Mouse (Mus musculus) cortical plate, adult 2 months (tissue): ENCODE data around the gene Dph7. TPM values are rescaled to one million over a fixed set of nuclear protein-coding genes. Genes with fewer than 3 reads are reported as not detected.
"Not testable (repeated sequence)": the region's sequence is repeated elsewhere in the genome, so short reads cannot be mapped to it uniquely, and the experiment has no call there.

Experiments used
- H3K27ac ChIP-seq: fragments of 200-500 bp; 2 replicates; pipeline ENCODE4 v1.5.1; 2012; ENCODE audit warnings: low read length, control low read depth, inconsistent platforms; ENCODE audit not compliant: insufficient read depth
- H3K4me1 ChIP-seq: fragments of 200-500 bp; 2 replicates; pipeline ENCODE4 v1.6.1; 2011; ENCODE audit warnings: low read length; ENCODE audit not compliant: control insufficient read depth, insufficient read depth
- H3K4me3 ChIP-seq: fragments of 200-500 bp; 2 replicates; pipeline ENCODE4 v1.5.1; 2011; ENCODE audit warnings: mild to moderate bottlenecking, low read length, control low read depth; ENCODE audit not compliant: insufficient read depth
- CTCF ChIP-seq: fragments of 200-500 bp; IDR thresholded peaks from 2 replicates; pipeline ENCODE4 v1.5.1; 2011; ENCODE audit warnings: mild to moderate bottlenecking, control low read depth, low read length; ENCODE audit not compliant: insufficient read depth; ENCODE audit errors: extremely low read depth
- POLR2A ChIP-seq: fragments of 200-500 bp; IDR thresholded peaks from 2 replicates; pipeline ENCODE4 v1.6.1; 2011; ENCODE audit warnings: mild to moderate bottlenecking, low read length, control low read depth; ENCODE audit not compliant: insufficient read depth; ENCODE audit errors: extremely low read depth
- polyA plus RNA-seq: library from polyadenylated mRNA; depleted of rRNA; stranded (reverse); fragments of >200 nt; gene quantifications from 2 replicates; pipeline ENCODE4 v1.2.3, GENCODE M21; 2012

Dph7 gene
- polyA plus RNA-seq, 1 experiment: 34.6 TPM

GRCm38 (mm10) chr2:24952537-24953055 lies 9.6 kb upstream of the Dph7 start:
- no peak for TF ChIP-seq CTCF
- no peak for TF ChIP-seq POLR2A
- 0 out of 2 replicates have a peak, but pooled peaks cover 1% of the 10 kb centered on the region for H3K4me1 ChIP-seq
- no peak overlapping the region for H3K4me3 ChIP-seq
- H3K27ac ChIP-seq: no peak overlapping the region

DNA sequence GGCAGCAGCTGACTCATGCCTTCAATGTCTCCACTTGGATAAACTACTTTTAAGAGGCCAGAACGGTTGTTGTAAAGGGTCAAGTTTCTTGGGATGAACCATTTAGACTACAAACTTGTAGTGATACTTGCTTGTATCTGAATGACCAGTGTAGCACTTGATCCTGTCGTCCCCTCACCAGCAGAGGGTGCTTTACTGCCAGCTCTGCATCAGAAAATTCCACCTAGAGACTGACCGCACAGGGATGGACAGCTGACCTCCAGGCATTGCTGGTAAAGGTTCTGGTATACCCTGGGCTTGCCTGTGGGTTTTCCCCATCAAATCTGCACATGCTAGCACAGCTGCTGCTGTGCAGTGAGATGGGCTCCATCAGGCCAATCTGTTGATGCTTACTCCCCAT lies 1.3 kb upstream of the Dph7 start:
- no peak overlapping the region for H3K4me3 ChIP-seq
- TF ChIP-seq CTCF (peak; percentile 54), POLR2A (no peak)
- peaks cover 4% of the 10 kb centered on the region; the same call in 1 of the 2 replicates for H3K4me1 ChIP-seq
- no peak overlapping the region for H3K27ac ChIP-seq

GRCm38 (mm10) chr2:24970386-24970785 lies 8.2 kb downstream of the Dph7 start:
- no peak overlapping the region for H3K4me3 ChIP-seq
- TF ChIP-seq CTCF (no peak), POLR2A (no peak)
- H3K27ac ChIP-seq: no peak overlapping the region
- H3K4me1 ChIP-seq: no peaks in the 10 kb centered on the region; the same call in 1 of the 2 replicates

- Histone ChIP-seq H3K4me3 (peak overlapping the region; percentile 74), H3K27ac (peak overlapping the region; percentile 5; the same call in 1 of the 2 replicates)
- H3K4me1 ChIP-seq: not testable (repeated sequence)
Observed at GRCm38 (mm10) chr2:24974452-24974851, 12.3 kb downstream of the Dph7 start.

- no peaks in the 10 kb centered on the region; the same call in 1 of the 2 replicates for H3K4me1 ChIP-seq
- H3K27ac ChIP-seq: peak within 1 kb of the TSS; percentile 57
- TF ChIP-seq POLR2A (peak; percentile 91), CTCF (no peak)
- peak within 1 kb of the TSS; percentile 74 for H3K4me3 ChIP-seq
Observed at GRCm38 (mm10) chr2:24974906-24975703, 12.9 kb downstream of the Dph7 start, which contains the start of gene Mrpl41. Mrpl41 (minus strand) TSS chr2:24975098.

DNA sequence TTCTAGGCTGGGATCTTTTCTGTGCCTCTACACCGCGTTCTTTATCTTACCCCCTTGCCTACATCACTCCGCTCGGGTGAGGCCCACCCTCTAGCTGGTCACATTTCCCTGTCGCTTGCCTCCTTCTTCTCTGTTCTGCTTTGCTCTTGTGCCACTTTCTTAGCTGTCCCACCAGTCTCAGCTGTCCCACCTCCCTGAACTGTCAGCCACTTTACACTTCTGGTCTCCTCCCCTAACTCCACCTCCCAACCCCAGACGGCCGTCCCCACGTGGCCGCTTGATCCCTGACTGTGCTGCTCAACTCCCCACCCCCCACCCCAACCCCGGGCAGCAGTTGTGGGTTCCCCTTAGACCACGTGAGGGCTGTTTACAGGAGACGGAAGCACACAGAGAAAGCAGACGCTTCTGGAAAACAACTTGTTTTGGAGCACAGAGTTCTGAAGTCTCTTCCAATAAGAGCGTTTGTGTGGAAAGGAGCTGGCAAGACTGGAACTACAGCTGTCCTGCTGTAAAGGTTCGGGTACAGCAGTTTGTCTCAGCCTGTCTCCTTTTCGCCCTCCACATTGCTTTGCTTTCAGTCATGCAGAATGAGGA lies 13.6 kb downstream of the Dph7 start, which contains the start of gene Pnpla7:
Gene Pnpla7, plus strand, starts transcription at position 330 of the 594 bp plus-strand sequence.
- Histone ChIP-seq H3K4me1 (no peaks in the 10 kb centered on the region; the same call in 1 of the 2 replicates), H3K27ac (peak within 1 kb of the TSS; percentile 57), H3K4me3 (peak within 1 kb of the TSS; percentile 74)
- TF ChIP-seq POLR2A (peak; percentile 61; the same call in 1 of the 2 replicates), CTCF (no peak)

GRCm38 (mm10) chr2:24976960-24977359 lies 14.8 kb downstream of the Dph7 start:
- H3K4me1 ChIP-seq: no peaks in the 10 kb centered on the region; the same call in 1 of the 2 replicates
- no peak overlapping the region for H3K4me3 ChIP-seq
- no peak overlapping the region for H3K27ac ChIP-seq
- TF ChIP-seq POLR2A (no peak), CTCF (no peak)

GRCm38 (mm10) chr2:24987762-24988161 lies 25.6 kb downstream of the Dph7 start:
- H3K4me1 ChIP-seq: no peaks in the 10 kb centered on the region
- H3K4me3 ChIP-seq: no peak overlapping the region
- H3K27ac ChIP-seq: no peak overlapping the region
- TF ChIP-seq POLR2A (no peak), CTCF (no peak)

DNA sequence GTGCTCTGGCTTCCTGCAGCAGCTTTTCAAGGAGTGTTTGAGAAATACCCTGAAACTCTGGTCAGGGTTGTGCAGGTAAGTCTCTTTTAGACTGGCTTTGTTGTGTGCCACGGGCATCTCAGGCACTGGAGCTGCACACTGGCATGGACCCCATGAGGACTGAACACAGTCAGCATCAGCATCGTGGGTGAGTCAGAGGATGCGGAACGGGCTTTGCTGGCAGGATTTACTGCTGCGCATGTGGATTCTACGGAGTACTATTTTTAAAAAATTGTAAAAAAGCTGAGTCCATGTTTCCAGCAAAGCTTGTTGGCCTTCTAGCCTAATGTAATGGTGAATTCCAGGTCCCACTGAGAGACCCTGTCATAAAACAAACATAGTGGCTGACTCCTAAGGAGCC lies 33.1 kb downstream of the Dph7 start:
- no peaks in the 10 kb centered on the region for H3K4me1 ChIP-seq
- no peak overlapping the region for H3K27ac ChIP-seq
- H3K4me3 ChIP-seq: no peak overlapping the region
- TF ChIP-seq POLR2A (no peak), CTCF (no peak)
